Mouse (Mus musculus) hindbrain, embryonic 16.5 days (tissue): ENCODE measurements around the gene Pde9a. TPM values are rescaled to one million over a fixed set of nuclear protein-coding genes. Genes with fewer than 3 reads are reported as not detected.
A peak's percentile ranks its signal among the peaks of the same experiment; 100 is the strongest.

ENCODE experiments used
- ATAC-seq: fragments of 200-750 bp; cut with Nextera tagmentation; 2 replicates; pipeline ENCODE4 v1.8.0; 2017; ENCODE audit warnings: moderate TSS enrichment, moderate library complexity
- H3K27ac ChIP-seq: fragments of 300-500 bp; sonication (generic); 2 replicates; pipeline ENCODE4 v1.5.1; 2014; ENCODE audit warnings: low read depth, mild to moderate bottlenecking, control low read depth, low read length, moderate library complexity
- H3K27me3 ChIP-seq: fragments of 300-500 bp; sonication (generic); replicated peaks from 2 replicates; pipeline ENCODE4 v1.6.1; 2014; ENCODE audit warnings: low read length; ENCODE audit not compliant: control insufficient read depth, insufficient read depth
- H3K36me3 ChIP-seq: fragments of 300-500 bp; sonication (generic); 2 replicates; pipeline ENCODE4 v1.6.1; 2014; ENCODE audit warnings: mild to moderate bottlenecking, low read length, moderate library complexity, mixed read lengths; ENCODE audit not compliant: control insufficient read depth, insufficient read depth
- H3K4me1 ChIP-seq: fragments of 300-500 bp; sonication (generic); 2 replicates; pipeline ENCODE4 v1.6.1; 2014; ENCODE audit warnings: low read depth, low read length; ENCODE audit not compliant: control insufficient read depth, insufficient read depth
- H3K4me2 ChIP-seq: fragments of 300-500 bp; sonication (generic); 2 replicates; pipeline ENCODE4 v1.6.1; 2014; ENCODE audit warnings: mild to moderate bottlenecking, low read length, control low read depth, moderate library complexity
- H3K4me3 ChIP-seq: fragments of 300-500 bp; sonication (generic); 2 replicates; pipeline ENCODE4 v1.5.1; 2014; ENCODE audit warnings: mild to moderate bottlenecking, low read length, control low read depth, moderate library complexity
- H3K9ac ChIP-seq: fragments of 300-500 bp; sonication (generic); 2 replicates; pipeline ENCODE4 v1.6.1; 2014; ENCODE audit warnings: low read depth, mild to moderate bottlenecking, control low read depth, low read length, moderate library complexity
- H3K9me3 ChIP-seq: fragments of 300-500 bp; sonication (generic); 2 replicates; pipeline ENCODE4 v1.6.1; 2014; ENCODE audit warnings: mild to moderate bottlenecking, low read length, moderate library complexity; ENCODE audit not compliant: control insufficient read depth
- WGBS: fragments of 180-500 bp; shearing (Covaris S2); extraction: QIAGEN DNeasy Blood & Tissue Kit; methylation state at CpG from one replicate; pipeline ENCODE4 v1.1.7; 2014; 5-methylcytosine and 5-hydroxymethylcytosine counted together
- polyA plus RNA-seq: library from polyadenylated mRNA; unstranded; fragments of >200 nt; fragmentation: Nextera tagmentation; extraction: Ambion mirVana; gene quantifications from 2 replicates; pipeline ENCODE4 v1.2.1, GENCODE M21; 2015

Pde9a gene
- polyA plus RNA-seq, 1 experiment from 2014 or later = 34.4 TPM

GRCm38 (mm10) chr17:31401160-31401559, 15.2 kb downstream of the Pde9a start:
- H3K27me3 ChIP-seq = no peaks in the 10 kb centered on the region
- H3K9me3 ChIP-seq = no peaks in the 10 kb centered on the region
- H3K4me2 ChIP-seq = no peak overlapping the region
- H3K4me1 ChIP-seq = peaks cover 7% of the 10 kb centered on the region
- no peaks in the 10 kb centered on the region for H3K36me3 ChIP-seq
- no peak overlapping the region for H3K9ac ChIP-seq
- H3K27ac ChIP-seq = no peak overlapping the region
- no peak overlapping the region for H3K4me3 ChIP-seq
- WGBS = 84% methylated on average over 3 of the region's 3 CpGs
- ATAC-seq = no peak; the same call in 1 of the 2 replicates

- no peak for ATAC-seq
- Histone ChIP-seq H3K36me3 (no peaks in the 10 kb centered on the region), H3K4me1 (peaks cover 9% of the 10 kb centered on the region), H3K27ac (no peak overlapping the region), H3K9me3 (no peaks in the 10 kb centered on the region), H3K4me2 (no peak overlapping the region), H3K27me3 (no peaks in the 10 kb centered on the region), H3K9ac (no peak overlapping the region), H3K4me3 (no peak overlapping the region)
- WGBS = 59% methylated on average over 8 of the region's 8 CpGs
These were observed 16.7 kb downstream of the Pde9a start for GRCm38 (mm10) chr17:31402713-31403112.

GRCm38 (mm10) chr17:31405694-31406227, 19.8 kb downstream of the Pde9a start:
- H3K27ac ChIP-seq = no peak overlapping the region
- H3K4me1 ChIP-seq = peaks cover 22% of the 10 kb centered on the region
- no peaks in the 10 kb centered on the region for H3K27me3 ChIP-seq
- H3K9ac ChIP-seq = no peak overlapping the region
- no peak overlapping the region for H3K4me3 ChIP-seq
- no peaks in the 10 kb centered on the region for H3K9me3 ChIP-seq
- WGBS = 79% methylated on average over 6 of the region's 6 CpGs
- no peaks in the 10 kb centered on the region for H3K36me3 ChIP-seq
- no peak for ATAC-seq
- no peak overlapping the region for H3K4me2 ChIP-seq

- no peak overlapping the region for H3K4me2 ChIP-seq
- no peaks in the 10 kb centered on the region for H3K36me3 ChIP-seq
- peaks cover 16% of the 10 kb centered on the region for H3K4me1 ChIP-seq
- H3K27me3 ChIP-seq = no peaks in the 10 kb centered on the region
- 0 out of 2 replicates have a peak, but pooled peaks have one; percentile 43 for ATAC-seq
- no peak overlapping the region for H3K4me3 ChIP-seq
- no peaks in the 10 kb centered on the region for H3K9me3 ChIP-seq
- peak overlapping the region; percentile 49 for H3K27ac ChIP-seq
- WGBS = 7% methylated on average over 10 of the region's 10 CpGs
- peak overlapping the region; percentile 17; the same call in 1 of the 2 replicates for H3K9ac ChIP-seq
These were observed 23.8 kb downstream of the Pde9a start for GRCm38 (mm10) chr17:31409741-31410350.

GRCm38 (mm10) chr17:31415258-31415657, 29.2 kb downstream of the Pde9a start:
- WGBS = 79% methylated on average over 9 of the region's 9 CpGs
- Histone ChIP-seq H3K9ac (no peak overlapping the region), H3K36me3 (peaks cover 19% of the 10 kb centered on the region), H3K27me3 (no peaks in the 10 kb centered on the region), H3K4me2 (no peak overlapping the region), H3K27ac (no peak overlapping the region), H3K9me3 (no peaks in the 10 kb centered on the region), H3K4me3 (no peak overlapping the region), H3K4me1 (peaks cover 3% of the 10 kb centered on the region; the same call in 1 of the 2 replicates)
- ATAC-seq = no peak

GRCm38 (mm10) chr17:31418804-31419597, 33.0 kb downstream of the Pde9a start:
- Histone ChIP-seq H3K4me2 (no peak overlapping the region), H3K27me3 (no peaks in the 10 kb centered on the region), H3K36me3 (peaks cover 19% of the 10 kb centered on the region), H3K4me1 (peaks cover 6% of the 10 kb centered on the region; the same call in 1 of the 2 replicates), H3K4me3 (no peak overlapping the region), H3K9me3 (no peaks in the 10 kb centered on the region), H3K27ac (peak overlapping the region; percentile 63), H3K9ac (no peak overlapping the region)
- WGBS = 74% methylated on average over 17 of the region's 17 CpGs
- ATAC-seq = peak; percentile 59; the same call in 1 of the 2 replicates

- peaks cover 8% of the 10 kb centered on the region; the same call in 1 of the 2 replicates for H3K4me1 ChIP-seq
- 75% methylated on average over 2 of the region's 2 CpGs for WGBS
- H3K4me3 ChIP-seq = no peak overlapping the region
- peaks cover 19% of the 10 kb centered on the region for H3K36me3 ChIP-seq
- H3K27me3 ChIP-seq = no peaks in the 10 kb centered on the region
- no peak overlapping the region for H3K9ac ChIP-seq
- H3K27ac ChIP-seq = peak overlapping the region; percentile 63
- no peak overlapping the region for H3K4me2 ChIP-seq
- ATAC-seq = no peak
- no peaks in the 10 kb centered on the region for H3K9me3 ChIP-seq
These were observed 33.6 kb downstream of the Pde9a start for GRCm38 (mm10) chr17:31419598-31419950.

GRCm38 (mm10) chr17:31419995-31420394, 34.0 kb downstream of the Pde9a start:
- ATAC-seq = no peak
- no peak overlapping the region for H3K4me2 ChIP-seq
- peaks cover 19% of the 10 kb centered on the region for H3K36me3 ChIP-seq
- H3K27me3 ChIP-seq = no peaks in the 10 kb centered on the region
- peaks cover 10% of the 10 kb centered on the region; the same call in 1 of the 2 replicates for H3K4me1 ChIP-seq
- H3K9ac ChIP-seq = peak overlapping the region; percentile 0; the same call in 1 of the 2 replicates
- no peaks in the 10 kb centered on the region for H3K9me3 ChIP-seq
- WGBS = 47% methylated on average over 3 of the region's 3 CpGs
- no peak overlapping the region for H3K4me3 ChIP-seq
- no peak overlapping the region; the same call in 1 of the 2 replicates for H3K27ac ChIP-seq

GRCm38 (mm10) chr17:31420658-31421057, 34.6 kb downstream of the Pde9a start:
- Histone ChIP-seq H3K4me2 (no peak overlapping the region), H3K27ac (no peak overlapping the region; the same call in 1 of the 2 replicates), H3K36me3 (peaks cover 14% of the 10 kb centered on the region), H3K4me1 (peaks cover 10% of the 10 kb centered on the region; the same call in 1 of the 2 replicates), H3K9me3 (no peaks in the 10 kb centered on the region), H3K4me3 (no peak overlapping the region), H3K9ac (no peak overlapping the region), H3K27me3 (no peaks in the 10 kb centered on the region)
- no peak for ATAC-seq
- 84% methylated on average over 16 of the region's 16 CpGs for WGBS
